Mouse (Mus musculus): Measurements from ENCODE around the gene Ifi47.

DNA sequence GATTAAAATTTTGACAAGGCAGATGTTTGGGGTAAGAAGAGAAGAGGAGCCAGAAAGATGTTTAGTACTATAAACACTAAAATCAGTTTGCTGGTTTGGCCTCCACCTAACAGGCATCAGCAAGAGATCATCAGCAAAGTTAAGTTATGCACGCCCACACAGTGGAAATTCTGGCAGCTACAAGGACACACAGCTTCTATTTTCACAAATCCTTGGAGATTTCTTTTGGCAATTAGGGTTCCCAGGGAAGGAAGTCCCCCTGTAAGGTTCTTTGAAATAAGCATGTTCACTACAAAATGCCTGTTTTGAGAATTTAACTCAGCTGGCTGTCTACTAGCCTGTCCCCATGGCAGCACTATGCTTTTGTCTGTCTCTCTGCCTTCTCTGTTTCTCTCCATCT, 34.6 kb downstream of the Ifi47 start:
- TF ChIP-seq ZC3H11A (IDR thresholded peaks at IDR 0.05; ENCODE audit: borderline replicate concordance, low read depth, low read length) (no peak), HCFC1 (IDR thresholded peaks at IDR 0.05; ENCODE audit: borderline replicate concordance, insufficient read depth, low read length) (no peak)
